Mouse (Mus musculus): ENCODE measurements around the gene Snx10.

DNA sequence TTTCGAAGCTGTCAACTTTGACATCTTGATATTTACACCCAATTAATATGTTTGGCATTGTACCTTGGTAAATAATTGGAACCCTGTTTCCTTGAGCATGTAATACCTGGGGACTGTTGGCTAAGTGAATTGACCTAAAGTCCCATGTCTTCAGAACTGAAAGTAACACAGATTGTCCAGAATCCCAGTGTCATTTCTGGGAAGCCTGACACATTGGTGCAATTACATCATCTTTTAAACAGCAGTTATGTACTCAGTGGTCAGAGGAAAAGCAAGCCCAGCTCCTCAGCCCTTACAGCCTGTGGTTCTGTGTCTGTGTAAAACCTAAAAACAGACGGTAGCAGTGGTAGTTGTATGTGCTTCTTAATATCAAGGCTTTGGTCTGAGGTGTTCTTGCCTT lies 22.4 kb downstream of the Snx10 start:
- TF ChIP-seq CTCF (IDR thresholded peaks at IDR 0.05; ENCODE audit: extremely low read depth, insufficient read depth, insufficient read length, insufficient replicate concordance) (no peak), POLR2A (IDR thresholded peaks at IDR 0.05; ENCODE audit: low read depth, low read length) (no peak)
